Mouse (Mus musculus) ES-E14 (cell line): ENCODE measurements at regions not wholly inside any gene's neighbourhood (a gene's known extent, or its start where the extent isn't known, plus 50 kb on each side); places are given as distances from the start of the nearest gene placed in this dataset.

Experiments used
- HCFC1 ChIP-seq: IDR thresholded peaks from 2 replicates; pipeline ENCODE4 v1.6.1; 2012; ENCODE audit warnings: low read length, inconsistent platforms, borderline replicate concordance; ENCODE audit not compliant: insufficient read depth
- MAFK ChIP-seq: IDR thresholded peaks from 2 replicates; pipeline ENCODE4 v1.6.1; 2014; ENCODE audit warnings: mild to moderate bottlenecking, low read depth, low read length, inconsistent platforms; ENCODE audit not compliant: insufficient read depth
- ZNF384 ChIP-seq: IDR thresholded peaks from 2 replicates; pipeline ENCODE4 v1.6.1; 2012; ENCODE audit warnings: low read depth, low read length, inconsistent platforms

GRCm38 (mm10) chr12:109662179-109662578 is 62.0 kb upstream of the Rtl1 start:
- TF ChIP-seq HCFC1 (no peak), ZNF384 (no peak), MAFK (no peak)
